Mouse (Mus musculus): ENCODE data around the gene Rnf152.

DNA sequence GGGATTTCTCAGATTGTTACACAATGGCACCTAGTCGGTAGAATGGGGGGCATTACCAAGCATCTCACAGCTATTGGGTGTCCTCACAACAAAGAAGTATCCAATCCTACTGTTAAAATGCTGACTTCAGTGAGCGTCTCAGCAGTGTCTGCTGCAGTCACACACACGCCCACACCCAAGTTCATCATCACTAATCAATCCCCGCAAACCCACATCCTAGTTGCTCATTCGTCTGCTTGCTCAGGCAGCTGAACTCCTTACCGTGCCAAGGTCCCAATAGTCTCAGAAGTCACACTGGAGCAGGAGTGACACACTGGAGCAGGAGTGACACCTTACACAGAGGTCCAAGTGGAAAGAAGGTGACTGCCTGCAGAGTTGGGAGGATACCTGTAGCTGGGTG, 14.2 kb downstream of the Rnf152 start:
- TF ChIP-seq CTCF (IDR thresholded peaks at IDR 0.05) = no peak
- no peak for TF ChIP-seq EP300 (IDR thresholded peaks at IDR 0.05)
